Mouse (Mus musculus): Measurements from ENCODE around the gene Cyp4x1. TPM values are rescaled to one million over a fixed set of nuclear protein-coding genes. Genes with fewer than 3 reads are reported as not detected.

The Cyp4x1 gene
- total RNA-seq, 2 experiments from 2014 or later = 15.1 to 16.1 TPM

DNA sequence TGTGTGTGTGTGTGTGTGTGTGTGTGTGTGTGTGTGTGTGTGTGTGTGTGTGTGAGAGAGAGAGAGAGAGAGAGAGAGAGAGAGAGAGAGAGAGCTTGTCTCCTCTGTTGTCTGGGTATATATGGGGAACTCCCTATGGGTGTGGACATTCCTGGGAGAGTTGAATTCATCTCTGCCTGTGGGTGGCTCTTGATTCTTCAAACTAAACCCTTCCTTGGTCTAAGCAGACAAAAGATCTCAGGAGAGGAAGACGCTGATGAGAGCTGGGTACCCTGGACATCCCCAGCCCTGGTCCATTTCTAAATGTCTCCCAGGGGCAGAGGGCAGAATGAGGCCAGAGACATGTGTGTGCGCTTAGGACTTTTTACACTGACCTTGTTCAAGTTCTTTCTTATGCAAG, 40.0 kb downstream of the Cyp4x1 start:
- DNase-seq (ENCODE audit: low spot score in 2 of 2) = no peak
- intact Hi-C loops (cut with DNase I) = no loop called here

GRCm38 (mm10) chr4:115093331-115093864, 40.7 kb downstream of the Cyp4x1 start:
- no peak for DNase-seq (ENCODE audit: low spot score in 2 of 2)
- intact Hi-C loops (cut with DNase I) = no loop called here

DNA sequence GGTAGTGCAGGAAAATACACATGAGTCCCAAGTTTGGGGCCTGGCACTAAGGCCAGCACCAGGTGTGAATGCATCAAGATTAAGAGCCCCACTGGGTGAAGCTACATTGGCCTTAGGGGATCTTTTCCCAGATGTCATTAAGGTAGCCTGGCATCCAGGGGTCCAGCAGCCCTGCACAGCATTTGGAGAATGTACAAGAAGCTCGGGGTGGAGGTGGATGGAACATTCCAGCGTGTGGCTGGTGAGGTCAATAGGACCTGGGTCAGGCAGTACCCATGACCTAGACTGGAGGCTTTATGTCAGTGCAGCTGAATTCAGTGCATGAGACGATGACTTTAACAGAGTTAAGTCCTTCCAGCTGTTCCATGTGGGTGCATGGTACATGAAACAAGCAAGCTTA, 42.3 kb downstream of the Cyp4x1 start:
- intact Hi-C loops (cut with DNase I) = no loop called here
- DNase-seq (ENCODE audit: low spot score in 2 of 2) = no peak

GRCm38 (mm10) chr4:115090592-115090991, 43.5 kb downstream of the Cyp4x1 start:
- no peak for DNase-seq (ENCODE audit: low spot score in 2 of 2)
- intact Hi-C loops (cut with DNase I) = no loop called here

DNA sequence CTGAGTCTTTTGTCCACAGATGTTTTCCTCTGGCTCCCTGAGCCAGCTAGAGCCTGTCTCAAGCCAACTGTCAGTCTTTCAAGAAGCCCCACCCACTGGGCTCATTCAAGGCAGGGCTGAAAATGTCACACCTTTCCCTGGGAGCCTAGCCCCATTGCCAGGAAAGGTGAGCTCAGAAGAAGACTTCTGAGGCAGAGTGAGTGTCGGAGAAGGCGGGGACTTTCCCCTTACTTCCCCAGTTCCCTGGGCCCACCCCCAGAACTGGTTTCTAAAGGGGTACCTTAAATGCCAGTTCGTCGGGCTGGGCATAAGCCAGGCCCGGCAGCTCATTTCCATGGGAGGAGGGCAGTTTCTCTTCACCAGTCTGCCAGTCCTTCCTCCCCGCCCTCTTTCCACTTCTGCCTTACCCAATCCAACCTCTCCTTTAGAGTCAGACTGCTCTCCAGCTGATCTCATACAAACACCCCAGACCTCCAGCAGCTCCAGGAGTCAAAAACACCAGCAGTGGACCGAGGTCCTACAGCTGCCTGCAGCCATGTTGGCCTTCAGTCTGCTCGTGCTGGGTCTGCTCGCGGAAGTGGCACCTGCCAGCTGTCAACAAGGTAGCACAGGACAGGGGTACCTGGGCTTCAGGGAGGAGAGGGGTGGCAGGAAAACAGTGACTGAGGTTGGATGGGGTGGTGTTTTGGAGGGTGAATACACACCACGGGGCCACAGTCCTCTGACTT, 45.3 kb downstream of the Cyp4x1 start, which contains the start of gene Pdzk1ip1:
Gene Pdzk1ip1 (plus strand): TSS at position 98 of the 728 bp plus-strand sequence.
- intact Hi-C loops (cut with DNase I) = loop anchor here (5.0 kb wide), 1 partner anchor 41 kb away; no protein-coding TSS in a partner anchor
- DNase-seq (ENCODE audit: low spot score in 2 of 2) = no peak

DNA sequence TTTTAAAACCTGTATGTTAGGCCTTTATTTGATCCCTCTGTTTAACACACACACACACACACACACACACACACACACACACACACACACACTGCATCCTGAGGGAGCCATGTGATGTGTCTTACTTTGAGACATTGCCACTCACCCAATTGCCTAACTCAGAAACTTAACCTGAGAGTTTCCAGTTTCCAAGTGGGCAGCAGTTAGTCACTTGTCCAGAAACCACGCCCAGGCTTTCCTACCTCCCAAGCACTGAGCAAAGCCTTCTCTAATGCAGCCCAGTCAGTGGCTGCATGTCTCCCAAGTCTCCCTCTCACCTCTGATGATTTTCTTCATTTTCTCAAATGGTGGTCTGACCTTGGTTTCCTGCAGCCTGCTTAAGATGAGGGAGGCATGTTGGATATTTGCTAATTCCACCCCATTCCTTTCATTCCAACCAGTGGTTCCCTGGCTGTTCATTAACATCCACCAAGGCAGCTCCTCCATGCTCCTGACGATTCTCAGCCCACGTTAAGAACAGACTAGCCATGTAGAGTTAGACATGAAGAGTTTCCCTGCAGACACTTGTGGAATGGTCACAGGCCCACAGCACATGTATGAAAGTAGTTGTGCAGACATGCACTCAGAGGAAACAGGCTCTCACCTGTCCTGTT, 47.2 kb downstream of the Cyp4x1 start:
- intact Hi-C loops (cut with DNase I) = loop anchor here (5.0 kb wide), 1 partner anchor 40 kb away; no protein-coding TSS in a partner anchor
- DNase-seq (ENCODE audit: low spot score in 2 of 2) = no peak

DNA sequence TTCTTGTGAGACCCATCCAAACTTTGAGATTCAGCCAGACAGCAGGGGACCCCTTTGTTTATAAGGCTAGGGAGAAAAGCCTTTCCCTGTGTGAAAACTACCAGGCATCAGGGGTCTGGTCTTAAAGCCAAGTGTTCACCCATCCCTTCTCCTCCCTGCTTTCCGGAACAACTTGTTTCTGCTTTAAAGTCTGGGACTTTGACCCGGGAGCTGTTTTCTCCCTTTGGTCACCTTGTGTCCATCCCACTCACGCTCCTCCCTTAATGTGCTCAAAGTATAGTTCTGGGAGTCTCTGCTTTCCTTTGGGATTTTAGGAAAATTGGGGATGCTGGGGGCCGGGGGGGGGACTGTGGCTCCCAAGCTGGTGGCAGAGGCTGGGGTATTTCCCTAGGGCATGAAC, 47.8 kb downstream of the Cyp4x1 start:
- DNase-seq (ENCODE audit: low spot score in 2 of 2) = no peak
- intact Hi-C loops (cut with DNase I) = loop anchor here (5.0 kb wide), 1 partner anchor 39 kb away; no protein-coding TSS in a partner anchor

- DNase-seq (ENCODE audit: low spot score in 2 of 2) = peak; percentile 57 to 60
- intact Hi-C loops (cut with DNase I) = loop anchor here (5.0 kb wide), 1 partner anchor 38 kb away; no protein-coding TSS in a partner anchor
Measured at GRCm38 (mm10) chr4:115085522-115086095, 48.5 kb downstream of the Cyp4x1 start.

- no peak for DNase-seq (ENCODE audit: low spot score in 2 of 2)
- intact Hi-C loops (cut with DNase I) = no loop called here
Measured at GRCm38 (mm10) chr4:115083031-115083430, 51.0 kb downstream of the Cyp4x1 start.

DNA sequence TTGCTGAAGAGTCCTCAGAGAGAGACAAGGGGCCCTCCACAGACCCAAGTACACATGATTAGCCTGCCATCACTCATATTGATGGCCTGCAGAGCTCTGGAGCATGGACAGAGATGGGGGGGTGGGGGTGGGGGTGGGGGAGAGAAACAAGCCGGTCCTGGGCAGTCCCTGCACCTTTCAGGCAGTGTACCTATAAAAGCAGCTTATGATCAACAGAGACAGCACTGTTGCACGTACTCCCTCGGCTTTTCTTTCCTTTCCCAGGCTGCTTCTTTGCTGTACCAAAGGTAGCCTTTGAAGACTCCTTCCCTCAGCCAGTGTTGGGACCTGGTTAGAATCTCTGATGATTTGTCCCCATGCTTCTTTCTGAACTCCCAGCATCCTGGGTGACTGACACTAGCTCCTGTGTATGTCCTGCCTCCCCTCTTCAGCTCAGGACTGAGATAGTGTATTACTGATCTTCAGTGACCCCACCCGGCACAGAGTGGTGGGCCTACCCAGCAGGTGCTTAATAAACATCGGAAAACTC, 54.2 kb downstream of the Cyp4x1 start:
- intact Hi-C loops (cut with DNase I) = no loop called here
- no peak for DNase-seq (ENCODE audit: low spot score in 2 of 2)

DNA sequence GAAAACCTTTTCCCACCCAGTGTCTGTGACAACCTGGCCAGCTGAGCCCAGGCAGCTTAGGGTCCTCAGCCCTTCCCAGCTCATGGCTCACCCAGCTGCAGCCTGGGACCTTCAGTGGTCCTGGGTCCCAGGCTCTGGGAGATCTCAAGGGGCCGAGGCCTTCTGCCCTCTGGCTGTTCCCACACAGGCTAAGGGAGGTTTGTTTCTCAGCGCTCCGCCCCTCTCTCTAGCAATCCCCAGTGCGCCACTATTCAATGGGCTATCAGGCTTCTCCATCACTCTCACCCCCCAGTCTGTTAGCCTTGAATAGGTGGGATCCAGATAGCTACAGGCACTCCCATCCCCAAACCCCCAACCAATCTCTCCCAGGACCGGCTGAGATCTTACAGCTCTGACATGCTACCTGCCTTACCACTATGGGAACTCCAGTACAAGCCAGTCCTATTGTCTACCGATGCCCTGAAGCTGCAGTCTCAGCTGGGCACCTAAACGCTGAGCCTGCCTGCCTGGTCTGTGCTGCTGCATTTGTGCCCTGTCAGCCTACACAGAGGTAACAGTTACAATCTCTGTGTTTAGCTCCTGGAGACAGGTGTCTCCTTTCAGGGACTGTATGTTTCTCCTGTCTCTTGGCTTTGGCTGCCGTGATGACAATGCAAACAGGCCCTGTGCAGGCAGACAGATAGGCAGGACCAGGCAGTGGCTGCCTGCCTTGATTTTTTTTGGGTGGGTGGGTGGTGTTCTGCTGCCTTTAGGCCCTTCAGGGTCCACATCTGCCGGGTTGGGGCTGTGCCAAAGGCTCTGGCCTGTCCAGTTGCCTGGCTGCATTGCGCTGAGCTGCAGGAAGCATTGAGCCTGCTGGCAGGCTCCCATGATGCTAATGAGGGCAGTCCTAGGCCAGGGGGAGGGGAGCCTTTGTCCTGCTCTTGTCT, 54.9 kb downstream of the Cyp4x1 start:
- intact Hi-C loops (cut with DNase I) = no loop called here
- no peak for DNase-seq (ENCODE audit: low spot score in 2 of 2)

GRCm38 (mm10) chr4:115075204-115075915, 58.7 kb downstream of the Cyp4x1 start:
- intact Hi-C loops (cut with DNase I) = no loop called here
- DNase-seq (ENCODE audit: low spot score in 2 of 2) = no peak

- no peak for DNase-seq (ENCODE audit: low spot score in 2 of 2)
- intact Hi-C loops (cut with DNase I) = no loop called here
Measured at GRCm38 (mm10) chr4:115074789-115075188, 59.3 kb downstream of the Cyp4x1 start.

DNA sequence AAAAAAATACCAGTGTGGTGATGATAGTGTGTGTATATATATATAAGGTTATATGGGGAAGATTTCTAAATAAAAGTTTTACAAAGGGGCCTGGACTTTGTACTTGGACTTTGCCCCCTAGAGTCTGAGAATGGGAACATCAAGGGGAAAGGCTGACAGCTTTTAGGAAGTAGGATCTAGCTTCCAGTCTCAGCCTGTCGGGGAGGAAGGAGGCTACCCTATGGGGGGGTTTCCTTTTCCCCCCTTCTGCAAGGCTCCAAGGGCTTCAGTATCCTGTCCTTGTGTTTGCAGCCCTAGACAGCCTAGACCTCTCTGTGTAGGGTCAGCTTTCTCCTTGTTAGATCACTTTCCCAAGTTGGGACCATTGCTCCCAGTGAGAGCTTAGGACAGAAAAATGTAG, 62.4 kb downstream of the Cyp4x1 start:
- intact Hi-C loops (cut with DNase I) = no loop called here
- no peak for DNase-seq (ENCODE audit: low spot score in 2 of 2)

- DNase-seq (ENCODE audit: low spot score in 2 of 2) = no peak
- intact Hi-C loops (cut with DNase I) = no loop called here
Measured at GRCm38 (mm10) chr4:115063518-115064239, 70.4 kb downstream of the Cyp4x1 start.

- peak; percentile 35 to 42 for DNase-seq (ENCODE audit: low spot score in 2 of 2)
- intact Hi-C loops (cut with DNase I) = no loop called here
Measured at GRCm38 (mm10) chr4:115062875-115063517, 71.1 kb downstream of the Cyp4x1 start.

GRCm38 (mm10) chr4:115062540-115062874, 71.6 kb downstream of the Cyp4x1 start:
- intact Hi-C loops (cut with DNase I) = no loop called here

More at GRCm38 (mm10) chr4:115062540-115062874, 71.6 kb downstream of the Cyp4x1 start:
- DNase-seq (ENCODE audit: low spot score in 2 of 2) = no peak

Measured in left cerebral cortex, postnatal 14 days (tissue).